Mouse (Mus musculus): ENCODE data around the gene Ykt6.
"Not testable (repeated sequence)": the region's sequence is repeated elsewhere in the genome, so short reads cannot be mapped to it uniquely, and the experiment has no call there.

- not testable (repeated sequence) for TF ChIP-seq CTCF (IDR thresholded peaks at IDR 0.05; ENCODE audit: control insufficient read depth, insufficient read depth, insufficient replicate concordance, low read depth, low read length); POLR2A (IDR thresholded peaks at IDR 0.05; ENCODE audit: control insufficient read depth, low read depth, low read length)
Observed at GRCm38 (mm10) chr11:6007010-6007778, 51.7 kb downstream of the Ykt6 start.
